Mouse (Mus musculus) heart, postnatal 0 days (tissue): ENCODE measurements around the gene Lrrc25.

Experiments used
- CTCF ChIP-seq: IDR thresholded peaks from 2 replicates; pipeline ENCODE4 v1.5.1; 2016; ENCODE audit warnings: antibody characterized with exemption, control low read depth, low read depth
- EP300 ChIP-seq: IDR thresholded peaks from 2 replicates; pipeline ENCODE4 v1.6.1; 2016; ENCODE audit warnings: antibody characterized with exemption, low read depth

GRCm38 (mm10) chr8:70655469-70655868 lies 39.5 kb downstream of the Lrrc25 start:
- TF ChIP-seq CTCF: no peak
- TF ChIP-seq EP300: no peak
